Mouse (Mus musculus) CD4-positive, CD25-positive, alpha-beta regulatory T cell, adult 9 weeks (primary cell): ENCODE measurements around the gene Acadl. TPM values are rescaled to one million over a fixed set of nuclear protein-coding genes. Genes with fewer than 3 reads are reported as not detected.

Source experiments
- polyA plus RNA-seq: library from polyadenylated mRNA; unstranded; fragments of 100-300 nt; shearing (Covaris generic); gene quantifications from one replicate; pipeline ENCODE4 v1.2.1, GENCODE M21; 2017

Acadl gene
- 22.6 TPM for polyA plus RNA-seq

GRCm38 (mm10) chr1:66862712-66863511, at the start of gene Acadl:
Gene Acadl (minus strand): TSS chr1:66863277.

GRCm38 (mm10) chr1:66817453-66817839, 45.6 kb downstream of the Acadl start, which contains the start of gene Kansl1l:
Gene Kansl1l (minus strand): TSS chr1:66817562.

Other genes starting within 250 kb of the Acadl start
- gene Rpe, start 162.4 kb downstream of the Acadl start, polyA plus RNA-seq = 61.3 TPM
- gene Kansl1l, start 45.7 kb downstream of the Acadl start, polyA plus RNA-seq = 6.7 TPM
- gene Myl1, start 82.1 kb upstream of the Acadl start, polyA plus RNA-seq = not detected
- 73.5 TPM for gene Lancl1, start 175.6 kb upstream of the Acadl start, polyA plus RNA-seq